Mouse (Mus musculus) CH12F3 (cell line): ENCODE data around the gene Tgfbr2.

Source experiments
- in situ Hi-C: fragments of 300-500 bp; cut with MboI; formaldehyde crosslinking; loops from 2 replicates; pipeline ENCODE4 v1.14.3; 2020; ENCODE audit warnings: low sequenced_read_pairs

Gene Tgfbr2

GRCm38 (mm10) chr9:116121472-116121871 lies 53.7 kb downstream of the Tgfbr2 start:
- in situ Hi-C loops: no loop called here

DNA sequence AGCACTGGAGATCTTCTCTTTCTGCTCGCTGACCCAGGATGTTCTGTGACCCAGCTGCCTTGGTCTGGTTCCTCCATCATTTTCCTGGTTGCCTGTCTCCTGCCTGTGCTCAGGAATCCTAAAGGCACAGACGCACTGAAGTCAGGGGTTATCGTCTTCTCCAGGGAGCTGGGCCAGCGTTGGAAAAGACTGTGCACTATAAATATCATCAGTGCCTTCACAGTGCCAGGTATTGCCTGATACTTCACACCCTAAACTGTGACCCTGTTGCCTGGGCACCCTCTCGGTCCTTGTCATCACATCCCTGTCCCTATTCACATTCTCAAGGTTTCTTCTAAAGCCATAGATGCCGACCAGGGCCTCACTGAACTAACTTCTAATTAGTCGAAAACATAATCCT lies 55.2 kb downstream of the Tgfbr2 start:
- in situ Hi-C loops: no loop called here

GRCm38 (mm10) chr9:116118332-116118872 lies 56.8 kb downstream of the Tgfbr2 start:
- in situ Hi-C loops: no loop called here

GRCm38 (mm10) chr9:116115875-116116274 lies 59.3 kb downstream of the Tgfbr2 start:
- in situ Hi-C loops: no loop called here

DNA sequence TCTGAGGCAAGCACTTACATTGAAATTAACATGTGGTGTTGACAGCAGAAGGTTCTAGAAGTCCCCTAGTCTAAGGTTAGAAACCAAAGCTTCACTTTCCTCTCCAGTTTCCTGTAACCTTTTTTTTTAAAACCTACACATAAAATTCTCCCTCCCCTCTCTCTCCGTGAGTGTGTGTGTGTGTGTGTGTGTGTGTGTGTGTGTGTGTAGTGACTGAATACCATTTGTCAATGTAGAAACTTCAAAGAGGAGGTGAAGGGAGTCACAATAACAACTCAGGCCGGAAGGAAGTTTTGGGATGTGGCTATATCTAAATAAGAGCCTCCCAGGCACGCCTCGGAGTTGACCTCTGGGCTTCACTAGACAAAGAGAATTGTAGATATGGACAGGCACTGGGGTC lies 60.8 kb downstream of the Tgfbr2 start:
- in situ Hi-C loops: no loop called here

DNA sequence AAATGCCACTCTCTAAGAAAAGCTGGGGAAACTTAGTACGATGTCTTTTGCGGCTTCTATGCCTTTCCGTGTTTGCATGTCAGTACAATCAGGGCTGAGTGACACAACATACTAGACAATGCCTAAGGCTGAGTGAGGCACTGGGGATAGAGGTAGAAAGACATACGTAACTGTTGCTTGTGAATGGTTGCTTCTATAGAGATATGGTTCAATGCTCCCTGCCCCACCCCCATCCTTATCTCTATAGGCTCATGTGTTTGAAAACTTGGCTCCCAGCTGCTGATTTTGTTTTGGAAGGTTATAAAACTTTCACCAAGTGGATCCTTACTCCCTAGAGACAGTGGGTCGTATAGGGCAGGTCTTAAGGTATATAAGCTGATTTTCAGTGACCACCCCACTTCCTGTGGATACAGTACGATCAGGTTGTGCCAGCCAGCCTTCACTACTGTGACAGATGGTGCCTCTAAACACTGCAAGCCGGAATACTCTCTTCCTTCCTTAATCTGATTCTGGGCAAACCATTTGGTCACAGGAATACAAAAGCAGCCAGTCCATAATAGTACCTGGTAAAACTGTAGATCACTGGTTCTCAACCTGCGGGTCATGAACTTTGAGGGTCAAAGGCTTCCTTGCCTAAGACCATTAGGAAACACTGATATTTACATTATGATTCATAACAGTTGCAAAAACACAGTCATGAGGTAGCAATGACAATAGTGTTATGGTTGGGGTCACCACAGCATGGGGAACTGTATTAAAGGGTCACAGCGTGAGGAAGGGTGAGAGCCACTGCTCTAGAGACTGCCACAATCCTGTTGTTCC lies 63.8 kb downstream of the Tgfbr2 start:
- in situ Hi-C loops: no loop called here

DNA sequence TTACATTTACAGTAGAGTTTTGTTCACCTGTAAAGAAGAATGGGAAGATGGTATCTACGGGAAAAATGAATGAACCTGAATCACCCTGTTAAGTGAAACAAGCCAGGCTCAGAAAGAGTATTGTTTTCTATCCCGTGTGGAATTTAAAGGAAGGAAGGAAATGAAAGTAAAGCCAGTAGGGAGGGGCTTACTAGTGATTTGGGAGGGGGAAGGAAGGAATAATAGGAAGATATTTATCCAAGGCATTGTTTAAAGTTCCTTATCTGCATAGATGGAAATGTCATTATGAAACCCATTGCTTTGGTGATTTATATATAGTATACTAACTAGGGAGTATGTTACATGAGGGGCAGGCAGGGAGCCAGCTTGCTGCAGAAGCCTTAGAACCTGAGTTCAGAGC lies 66.4 kb downstream of the Tgfbr2 start:
- in situ Hi-C loops: no loop called here

DNA sequence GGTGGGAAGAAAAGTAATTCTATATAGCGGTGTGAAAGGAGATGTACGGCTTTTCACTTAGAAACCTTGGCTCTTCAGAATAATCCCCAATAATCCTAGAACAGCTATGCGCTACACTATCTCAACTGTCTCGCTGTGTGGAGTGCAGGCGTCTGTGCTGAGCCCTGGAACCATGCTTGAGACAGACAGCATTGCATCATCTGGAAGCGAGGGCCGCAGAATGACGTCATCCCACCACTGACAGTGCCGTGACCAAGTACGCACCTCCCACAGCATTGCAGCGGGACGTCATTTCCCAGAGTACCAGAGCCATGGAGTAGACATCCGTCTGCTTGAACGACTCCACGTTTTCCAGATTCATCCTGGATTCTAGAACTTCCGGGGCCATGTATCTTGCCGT lies 70.4 kb downstream of the Tgfbr2 start:
- in situ Hi-C loops: no loop called here

DNA sequence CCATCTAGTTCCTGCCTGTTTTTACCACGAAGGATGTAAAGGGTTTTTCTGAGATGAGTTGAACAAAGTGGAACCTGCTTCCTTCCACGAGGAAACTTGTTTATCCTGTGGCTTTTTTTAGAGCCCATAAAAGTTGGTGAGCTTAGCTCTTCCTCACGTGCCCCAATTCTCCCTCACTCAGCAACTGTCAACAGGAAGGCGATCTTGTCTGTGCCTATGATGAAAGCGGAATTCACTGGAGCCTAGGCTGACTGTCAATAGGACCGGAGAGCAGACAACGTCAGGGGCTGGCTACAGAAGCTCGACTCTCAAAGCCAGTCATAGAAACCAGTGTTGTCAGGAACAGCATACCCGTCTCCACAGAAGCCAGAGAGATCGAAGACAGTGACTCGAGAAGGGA lies 73.3 kb downstream of the Tgfbr2 start:
- in situ Hi-C loops: no loop called here

DNA sequence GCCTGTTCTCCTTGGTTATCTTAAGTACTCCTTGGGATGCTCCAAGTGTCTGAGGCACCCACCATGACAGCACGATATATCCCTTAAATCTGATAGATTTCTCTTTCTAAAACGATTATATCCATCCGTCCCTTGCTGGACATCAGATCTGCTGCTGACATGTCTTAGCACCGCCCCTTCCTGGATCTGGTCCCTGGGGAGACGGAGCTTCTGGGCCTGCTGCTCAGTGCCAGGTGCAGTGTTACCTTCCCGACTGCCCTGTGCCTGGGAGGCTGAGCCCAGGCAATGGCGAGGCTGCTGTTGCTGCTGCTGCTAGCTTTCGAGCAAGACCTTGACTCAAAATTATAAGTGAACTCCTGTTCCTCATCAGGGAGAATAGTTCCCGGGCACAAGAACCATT lies 75.1 kb downstream of the Tgfbr2 start:
- in situ Hi-C loops: no loop called here

GRCm38 (mm10) chr9:116099596-116099993 lies 75.6 kb downstream of the Tgfbr2 start:
- in situ Hi-C loops: no loop called here

GRCm38 (mm10) chr9:116098724-116099595 lies 76.2 kb downstream of the Tgfbr2 start:
- in situ Hi-C loops: no loop called here

DNA sequence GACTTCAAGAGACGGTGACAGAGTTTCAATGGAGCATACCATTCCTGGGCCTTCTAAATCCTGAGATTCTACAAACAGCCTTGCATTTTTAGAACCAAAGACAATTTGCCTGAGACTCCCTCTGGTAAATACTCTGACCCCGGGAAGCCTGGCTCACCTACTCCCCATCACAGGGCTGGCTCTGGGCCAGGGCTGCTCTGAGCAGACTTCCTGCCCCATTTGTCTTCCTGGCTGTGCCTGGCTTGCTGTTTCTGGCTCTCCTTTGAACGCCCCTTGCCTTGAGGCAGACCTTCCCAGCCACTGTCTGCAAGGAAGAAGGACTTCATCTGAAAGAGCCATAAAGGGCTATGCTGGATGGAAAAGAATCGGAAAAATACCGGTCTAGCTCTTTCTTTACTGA lies 83.2 kb downstream of the Tgfbr2 start:
- in situ Hi-C loops: no loop called here

GRCm38 (mm10) chr9:116091101-116091841 lies 83.9 kb downstream of the Tgfbr2 start:
- in situ Hi-C loops: no loop called here

DNA sequence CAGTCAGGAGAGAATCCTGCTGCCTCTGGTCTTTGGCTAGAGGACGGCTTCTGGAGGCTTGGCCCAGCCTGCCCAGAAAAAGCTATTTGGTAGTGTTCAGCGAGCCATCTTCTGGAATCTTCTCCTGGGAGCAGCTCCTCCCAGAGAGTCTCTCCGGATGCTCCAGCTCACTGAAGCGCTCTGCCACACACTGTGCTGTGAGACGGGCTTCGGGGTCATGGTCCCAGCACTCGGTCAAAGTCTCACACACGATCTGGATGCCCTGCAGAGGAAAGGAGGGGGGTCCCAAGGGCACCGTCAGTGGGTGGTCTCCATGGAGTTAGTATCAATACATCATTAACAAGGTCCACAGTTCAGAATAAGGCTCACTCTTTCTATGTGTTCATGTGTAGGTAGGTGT lies 84.9 kb downstream of the Tgfbr2 start:
- in situ Hi-C loops: no loop called here

GRCm38 (mm10) chr9:116088912-116089311 lies 86.2 kb downstream of the Tgfbr2 start:
- in situ Hi-C loops: no loop called here

GRCm38 (mm10) chr9:116087880-116088279 lies 87.3 kb downstream of the Tgfbr2 start:
- in situ Hi-C loops: no loop called here

GRCm38 (mm10) chr9:116087263-116087662 lies 87.9 kb downstream of the Tgfbr2 start:
- in situ Hi-C loops: no loop called here

- in situ Hi-C loops: no loop called here
Observed at GRCm38 (mm10) chr9:116085999-116086398, 89.2 kb downstream of the Tgfbr2 start.

DNA sequence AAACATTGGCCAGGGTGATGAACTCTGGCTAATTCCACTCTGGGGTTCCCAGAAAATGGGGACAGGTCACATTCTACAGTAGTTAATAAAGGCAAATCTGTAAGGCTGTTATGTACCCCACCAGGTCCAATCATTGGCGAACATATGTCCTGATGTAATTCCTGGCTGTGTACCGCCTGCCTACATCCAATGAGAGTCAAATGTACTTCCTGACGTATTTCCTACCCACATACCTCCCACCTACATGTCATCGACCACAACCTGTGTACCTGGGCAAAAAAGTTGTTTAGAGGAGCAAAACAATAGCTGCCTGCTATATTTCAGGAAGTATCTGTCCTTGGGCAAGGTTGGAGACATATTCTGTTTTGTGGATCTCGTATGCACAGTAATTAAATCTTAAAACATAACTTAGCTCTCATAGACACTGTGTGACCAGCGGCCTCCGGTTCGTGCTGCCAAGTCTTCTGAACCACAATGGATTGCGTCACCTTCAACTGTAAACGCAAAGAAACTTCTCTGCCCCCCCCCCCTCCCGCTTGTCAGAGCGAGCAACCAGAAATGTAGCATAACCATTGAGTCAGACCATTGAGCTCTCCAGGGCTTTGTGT lies 90.7 kb downstream of the Tgfbr2 start:
- in situ Hi-C loops: no loop called here
